Mouse (Mus musculus): ENCODE measurements around the gene Leng8.

DNA sequence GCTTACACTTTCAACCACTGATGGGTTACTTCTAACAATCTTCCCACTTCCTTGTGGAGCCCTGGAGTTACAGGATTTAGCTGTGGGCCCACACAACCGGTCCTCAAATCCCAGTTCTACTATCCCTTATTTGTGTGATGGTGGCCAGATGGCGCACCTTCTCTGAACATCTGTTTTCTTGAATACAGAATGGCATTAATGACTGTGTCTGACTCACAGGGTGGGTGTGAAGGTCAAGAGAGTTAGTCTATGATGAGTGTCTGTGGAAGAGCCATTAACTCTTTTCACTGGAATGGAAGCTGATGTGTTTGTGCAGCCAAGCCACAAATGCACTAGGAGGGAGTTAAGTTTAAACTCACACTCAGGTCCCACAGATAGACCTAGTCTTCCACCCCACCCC is 38.5 kb upstream of the Leng8 start:
- TF ChIP-seq ZC3H11A (IDR thresholded peaks at IDR 0.05; ENCODE audit: borderline replicate concordance, low read depth, low read length) = no peak
- no peak for TF ChIP-seq MAFK (IDR thresholded peaks at IDR 0.05; ENCODE audit: insufficient read depth, low read depth, low read length)

All from ES-E14 (cell line).